Mouse (Mus musculus): Measurements from ENCODE around the gene Dync1li1.

DNA sequence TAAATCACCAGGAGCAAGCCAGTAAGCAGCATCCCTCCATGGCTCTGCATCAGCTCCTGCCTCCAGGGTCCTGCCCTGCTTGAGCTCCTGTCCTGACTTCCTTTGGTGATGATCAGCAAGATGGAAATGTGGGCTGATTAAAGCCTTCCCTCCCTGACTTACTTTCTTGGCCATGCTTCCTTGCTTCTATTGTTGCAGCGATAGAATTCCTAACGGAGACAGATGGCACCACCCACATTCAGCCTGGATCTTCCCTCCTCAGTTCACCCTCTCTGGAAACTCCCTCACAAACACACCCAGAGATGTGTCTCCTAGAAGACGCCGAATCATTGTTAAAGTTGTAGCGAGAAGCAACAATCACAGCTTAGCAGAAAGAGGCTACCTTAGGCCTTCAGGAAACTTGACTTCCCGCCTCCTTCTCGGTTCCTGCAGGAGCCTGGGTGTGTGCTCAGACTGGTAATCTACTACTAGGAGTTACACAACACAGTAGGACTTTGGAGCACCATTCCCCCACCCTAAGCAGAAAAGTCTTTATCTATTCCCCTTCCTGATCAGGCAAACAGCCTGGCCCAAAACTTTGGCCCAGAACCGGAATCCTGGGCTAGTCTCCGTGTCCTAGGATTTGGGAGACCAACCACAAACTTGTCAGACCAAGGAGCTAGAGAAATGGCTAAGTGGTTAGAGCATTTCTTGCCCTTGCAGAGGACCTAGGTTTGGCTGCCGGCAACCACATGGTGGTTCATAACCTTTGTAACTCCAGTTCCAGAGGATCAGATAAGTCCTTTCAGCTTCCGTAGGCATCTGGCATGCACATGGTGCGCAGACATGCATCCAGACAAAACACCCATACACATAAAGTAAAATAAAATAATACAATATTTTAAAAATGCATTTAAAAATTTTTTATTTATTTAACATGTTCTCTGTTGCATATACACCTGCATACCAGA, 41.8 kb upstream of the Dync1li1 start:
- TF ChIP-seq CTCF (IDR thresholded peaks at IDR 0.05; ENCODE audit: extremely low read depth, insufficient read length, insufficient replicate concordance, low read depth, low read length) (no peak), POLR2A (IDR thresholded peaks at IDR 0.05; ENCODE audit: low read depth, low read length) (no peak)
